Mouse (Mus musculus): ENCODE measurements around the gene Dusp28. TPM values are rescaled to one million over a fixed set of nuclear protein-coding genes. Genes with fewer than 3 reads are reported as not detected.

Gene Dusp28
- total and polyA plus RNA-seq, 3 experiments, result 3.6 to 4.6 (median 3.6) TPM

DNA sequence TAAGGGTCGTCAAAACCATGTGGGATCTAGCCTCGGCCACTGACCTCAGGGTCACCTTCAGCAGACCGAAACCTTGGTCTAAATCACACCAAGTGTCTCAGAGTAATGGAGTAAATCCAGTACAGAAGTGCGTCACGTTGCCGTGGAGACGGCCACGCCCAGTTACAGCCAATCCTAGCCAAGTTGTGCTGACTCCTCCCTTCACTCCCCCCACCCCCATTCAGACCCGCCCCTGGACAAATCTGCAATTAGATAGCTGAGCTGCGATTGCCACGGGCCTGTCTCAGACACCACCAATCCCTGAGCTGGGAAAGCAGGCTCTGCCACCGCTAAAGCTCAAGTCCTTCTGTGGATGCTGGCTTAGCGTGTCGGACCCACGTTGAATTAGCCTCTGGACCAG is 4.0 kb upstream of the Dusp28 start, which contains the start of gene Ankmy1:
Gene Ankmy1, minus strand, starts transcription at position 121 of the 400 bp plus-strand sequence.
- no peak within 1 kb of the TSS for H3K4me2 ChIP-seq (ENCODE audit: insufficient read depth, low read depth, poor library complexity, severe bottlenecking)
- H3K4me3 ChIP-seq (replicated peaks in 1 of 3; ENCODE audit: low read depth in 2 of 3, low read length in 2 of 3, poor library complexity in 1 of 3), result no peak within 1 kb of the TSS
- dilution Hi-C loops (cut with MboI; ENCODE audit: extremely low pct_ligation_motif_present, extremely low pct_unique_long_range_greater_than_20kb, low sequenced_read_pairs), result no loop called here
- H3K9ac ChIP-seq (ENCODE audit: insufficient read depth, low read depth), result no peak within 1 kb of the TSS
- peaks cover 31% of the 10 kb centered on the region for H3K27me3 ChIP-seq (replicated peaks)
- H3K79me2 ChIP-seq (replicated peaks; ENCODE audit: control insufficient read depth, extremely low read depth, insufficient read depth, poor library complexity, severe bottlenecking), result no peaks in the 10 kb centered on the region
- H3K36me3 ChIP-seq (replicated peaks in 1 of 2; ENCODE audit: control insufficient read depth in 1 of 2, insufficient read depth in 1 of 2, low read length in 1 of 2), result peaks cover 0 to 7% of the 10 kb centered on the region in 2 experiments
- peaks cover 7 to 17% of the 10 kb centered on the region in 2 experiments for H3K4me1 ChIP-seq (ENCODE audit: control insufficient read depth in 1 of 2, insufficient read depth in 2 of 2)
- no peak within 1 kb of the TSS for H3K27ac ChIP-seq (ENCODE audit: insufficient read depth, low read depth)
- no peak for TF ChIP-seq POLR2AphosphoS2 (IDR thresholded peaks at IDR 0.05; ENCODE audit: low read depth, low read length)
- no peak for TF ChIP-seq NRF1 (IDR thresholded peaks at IDR 0.05; ENCODE audit: low read depth, low read length)
- no peak for TF ChIP-seq MAX (IDR thresholded peaks at IDR 0.05; ENCODE audit: low read length)
- no peak for TF ChIP-seq USF1 (IDR thresholded peaks at IDR 0.05; ENCODE audit: low read depth, low read length)
- no peak for TF ChIP-seq HCFC1 (IDR thresholded peaks at IDR 0.05; ENCODE audit: low read depth, low read length)
- no peak for TF ChIP-seq ZC3H11A (IDR thresholded peaks at IDR 0.05; ENCODE audit: low read depth, low read length)
- no peak for TF ChIP-seq CHD2 (IDR thresholded peaks at IDR 0.05; ENCODE audit: low read length)
- no peak for TF ChIP-seq MAFK (IDR thresholded peaks at IDR 0.05; ENCODE audit: insufficient replicate concordance, low read length)
- no peak for TF ChIP-seq MEF2A (IDR thresholded peaks at IDR 0.05; ENCODE audit: borderline replicate concordance, low read depth, low read length)
- TF ChIP-seq MAZ (IDR thresholded peaks at IDR 0.05; ENCODE audit: low read depth, low read length), result no peak
- no peak for TF ChIP-seq TCF12 (IDR thresholded peaks at IDR 0.05; ENCODE audit: low read depth, low read length)
- TF ChIP-seq TBP (conservative IDR thresholded peaks at IDR 0.05; ENCODE audit: low read depth, low read length), result no peak
- TF ChIP-seq CHD1 (IDR thresholded peaks at IDR 0.05; ENCODE audit: low read depth, low read length), result no peak
- no peak for TF ChIP-seq ETS1 (conservative IDR thresholded peaks at IDR 0.05; ENCODE audit: low read depth, low read length)
- TF ChIP-seq BHLHE40 (IDR thresholded peaks at IDR 0.05; ENCODE audit: low read depth, low read length), result no peak
- TF ChIP-seq JUN (IDR thresholded peaks at IDR 0.05; ENCODE audit: insufficient read depth, low read depth, low read length), result no peak
- no peak for TF ChIP-seq SMC3 (IDR thresholded peaks at IDR 0.05; ENCODE audit: low read depth, low read length)
- peaks cover 2% of the 10 kb centered on the region for H3K9me3 ChIP-seq (replicated peaks; ENCODE audit: low read length)
- in situ Hi-C loops (cut with MboI; ENCODE audit: low pct_ligation_motif_present, low pct_unique_long_range_greater_than_20kb, low sequenced_read_pairs), result no loop called here
- no peak for DNase-seq (ENCODE audit: extremely low read depth)

DNA sequence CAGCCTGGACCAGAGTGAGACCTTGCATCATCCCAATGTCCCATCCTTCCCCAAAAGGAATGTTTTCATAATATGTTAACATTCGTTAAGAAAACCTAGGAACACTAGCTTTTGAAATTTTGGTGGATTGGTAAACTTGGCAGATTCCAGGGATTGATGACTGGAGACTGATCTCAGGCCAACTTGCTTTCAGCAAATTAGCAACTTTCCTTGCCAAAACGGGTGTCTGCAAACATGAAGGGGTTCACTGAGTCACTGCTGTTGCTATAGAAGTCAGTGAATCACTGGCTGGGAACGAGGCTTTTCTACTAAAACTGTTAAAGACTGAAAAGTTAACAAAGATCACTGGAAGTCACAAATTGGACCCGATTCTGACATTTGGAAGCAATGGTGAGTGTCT is 3.2 kb upstream of the Dusp28 start:
- Histone ChIP-seq H3K4me1 (ENCODE audit: control insufficient read depth in 1 of 2, insufficient read depth in 2 of 2) (peaks cover 10 to 24% of the 10 kb centered on the region in 2 experiments), H3K36me3 (replicated peaks in 1 of 2; ENCODE audit: control insufficient read depth in 1 of 2, insufficient read depth in 1 of 2, low read length in 1 of 2) (peaks cover 0 to 7% of the 10 kb centered on the region in 2 experiments), H3K9me3 (replicated peaks; ENCODE audit: low read length) (peaks cover 2% of the 10 kb centered on the region), H3K4me2 (ENCODE audit: insufficient read depth, low read depth, poor library complexity, severe bottlenecking) (no peak overlapping the region), H3K27ac (ENCODE audit: insufficient read depth, low read depth) (no peak overlapping the region), H3K4me3 (replicated peaks in 1 of 3; ENCODE audit: low read depth in 2 of 3, low read length in 2 of 3, poor library complexity in 1 of 3) (no peak overlapping the region), H3K9ac (ENCODE audit: insufficient read depth, low read depth) (no peak overlapping the region), H3K27me3 (replicated peaks) (peaks cover 27% of the 10 kb centered on the region), H3K79me2 (replicated peaks; ENCODE audit: control insufficient read depth, extremely low read depth, insufficient read depth, poor library complexity, severe bottlenecking) (no peaks in the 10 kb centered on the region)
- in situ Hi-C loops (cut with MboI; ENCODE audit: low pct_ligation_motif_present, low pct_unique_long_range_greater_than_20kb, low sequenced_read_pairs) (no loop called here), dilution Hi-C loops (cut with MboI; ENCODE audit: extremely low pct_ligation_motif_present, extremely low pct_unique_long_range_greater_than_20kb, low sequenced_read_pairs) (no loop called here)
- TF ChIP-seq USF1 (IDR thresholded peaks at IDR 0.05; ENCODE audit: low read depth, low read length), result no peak
- TF ChIP-seq EP300 (IDR thresholded peaks at IDR 0.05; ENCODE audit: low read length), result no peak
- TF ChIP-seq ZNF384 (IDR thresholded peaks at IDR 0.05; ENCODE audit: low read depth, low read length), result no peak
- no peak for DNase-seq (ENCODE audit: extremely low read depth)

Data from CH12.LX (cell line).